Mouse (Mus musculus) hematopoietic stem cell, adult 5-6 weeks (primary cell): ENCODE results near the gene Serpina3n. TPM values are rescaled to one million over a fixed set of nuclear protein-coding genes. Genes with fewer than 3 reads are reported as not detected.
"Not testable (repeated sequence)": the region's sequence is repeated elsewhere in the genome, so short reads cannot be mapped to it uniquely, and the experiment has no call there.

ENCODE experiments used
- ATAC-seq, 2 experiments: fragments of 125-278 bp in 1 of 2; replicated peaks in 1 of 2; 2 replicates each; pipeline ENCODE4 v1.8.0; 2016 to 2017; ENCODE audit warnings: inconsistent platforms in 2 of 2, mild to moderate bottlenecking in 2 of 2, moderate number of reproducible peaks in 2 of 2, low read depth in 1 of 2, moderate TSS enrichment in 1 of 2; ENCODE audit not compliant: low FRiP score in 2 of 2, poor library complexity in 2 of 2, severe bottlenecking in 2 of 2, insufficient read depth in 1 of 2, low TSS enrichment in 1 of 2
- total RNA-seq: library from RNA; stranded (forward); fragments of 172-1452, 232-1000 nt; gene quantifications from 2 replicates; pipeline ENCODE4 v1.2.3, GENCODE M21; 2017

Gene Serpina3n
- total RNA-seq, result not detected in 2 replicates

GRCm38 (mm10) chr12:104406454-104406885 is at the start of gene Serpina3n:
Gene Serpina3n (plus strand): TSS chr12:104406729.
- ATAC-seq, result no peak

DNA sequence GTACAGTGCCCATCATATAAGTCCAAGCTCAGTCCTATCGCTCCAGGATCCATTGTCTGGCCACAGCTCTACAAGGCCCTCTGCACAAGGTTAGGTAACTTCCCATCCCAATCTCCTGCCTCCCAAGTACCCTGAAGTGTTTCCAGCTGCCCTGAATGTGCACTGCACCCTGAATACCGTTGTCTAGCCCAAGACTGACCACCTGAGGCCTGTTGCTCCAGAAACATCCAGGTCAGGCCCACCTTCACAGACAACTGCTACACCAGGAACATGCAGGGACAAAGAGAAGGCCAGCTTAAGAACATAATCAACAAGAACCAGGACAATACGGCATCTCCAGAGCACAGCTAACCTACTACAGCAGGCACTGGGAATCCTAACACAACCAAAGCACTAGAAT is 36.5 kb upstream of the Serpina3n start:
- no peak for ATAC-seq

GRCm38 (mm10) chr12:104377179-104377578 is 29.4 kb upstream of the Serpina3n start:
- ATAC-seq, result not testable (repeated sequence)

DNA sequence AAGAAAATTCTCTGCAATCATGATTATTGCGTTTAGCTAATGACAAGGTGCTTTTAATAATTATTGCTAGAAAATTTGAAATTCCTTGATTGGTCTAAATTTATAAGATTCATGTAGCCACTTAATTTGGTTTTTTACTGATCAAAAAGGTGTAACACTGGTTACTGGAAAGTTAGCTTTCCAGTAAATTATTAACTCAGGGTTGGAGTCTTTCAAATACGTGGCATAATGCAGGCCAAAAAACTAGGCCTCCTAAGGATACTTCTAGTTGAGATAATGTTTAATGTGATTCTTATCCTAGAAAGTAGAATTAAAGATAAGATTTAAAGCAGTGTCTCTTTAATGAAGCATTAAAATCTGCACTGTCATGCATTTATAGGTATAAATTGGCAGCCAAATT is 28.2 kb upstream of the Serpina3n start:
- not testable (repeated sequence) for ATAC-seq

- ATAC-seq, result not testable (repeated sequence)
Measured at GRCm38 (mm10) chr12:104378815-104379214, 27.7 kb upstream of the Serpina3n start.

DNA sequence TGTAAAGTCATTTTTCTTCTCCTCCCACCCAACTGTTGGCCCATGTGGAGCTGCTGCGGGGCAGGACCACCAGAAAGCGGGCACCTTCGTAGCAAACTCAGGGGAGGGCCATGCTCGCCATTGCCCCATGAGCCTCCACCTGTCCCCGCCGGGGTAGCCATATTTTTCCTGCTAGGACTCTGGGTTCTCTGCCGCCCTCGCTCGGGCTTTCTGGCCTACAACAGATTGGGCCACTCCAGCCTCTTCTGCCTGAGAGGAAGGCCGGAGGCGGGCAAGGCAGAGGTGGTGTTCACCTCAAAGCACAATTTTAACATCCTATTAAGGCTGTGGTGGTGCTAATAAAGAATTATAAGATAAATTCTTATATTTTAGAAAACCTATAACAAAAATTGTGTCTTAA is 26.7 kb upstream of the Serpina3n start:
- ATAC-seq, result no peak

GRCm38 (mm10) chr12:104381071-104381604 is 25.4 kb upstream of the Serpina3n start:
- ATAC-seq, result not testable (repeated sequence)

GRCm38 (mm10) chr12:104385987-104386386 is 20.5 kb upstream of the Serpina3n start:
- ATAC-seq, result not testable (repeated sequence)

- ATAC-seq, result not testable (repeated sequence)
Measured at GRCm38 (mm10) chr12:104386878-104387277, 19.7 kb upstream of the Serpina3n start.

DNA sequence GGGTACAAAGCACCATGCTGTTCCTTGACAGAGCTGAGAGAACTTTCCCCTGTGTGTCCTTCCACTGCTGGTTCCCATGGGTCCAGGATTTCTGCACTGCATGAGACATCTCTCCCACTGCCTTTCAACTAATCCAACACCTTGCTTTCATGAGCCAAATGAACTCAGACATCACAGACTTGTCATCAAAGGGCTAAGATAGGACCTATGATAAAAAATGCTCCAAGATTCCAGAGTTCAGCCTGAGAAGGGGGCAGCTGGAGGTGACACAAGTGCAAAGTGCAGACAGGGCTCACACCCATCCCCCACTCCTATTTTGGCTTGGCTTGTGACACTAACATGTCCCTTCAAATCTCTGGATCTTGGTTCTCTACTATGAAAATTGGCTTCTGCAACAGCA is 18.1 kb upstream of the Serpina3n start:
- no peak for ATAC-seq

DNA sequence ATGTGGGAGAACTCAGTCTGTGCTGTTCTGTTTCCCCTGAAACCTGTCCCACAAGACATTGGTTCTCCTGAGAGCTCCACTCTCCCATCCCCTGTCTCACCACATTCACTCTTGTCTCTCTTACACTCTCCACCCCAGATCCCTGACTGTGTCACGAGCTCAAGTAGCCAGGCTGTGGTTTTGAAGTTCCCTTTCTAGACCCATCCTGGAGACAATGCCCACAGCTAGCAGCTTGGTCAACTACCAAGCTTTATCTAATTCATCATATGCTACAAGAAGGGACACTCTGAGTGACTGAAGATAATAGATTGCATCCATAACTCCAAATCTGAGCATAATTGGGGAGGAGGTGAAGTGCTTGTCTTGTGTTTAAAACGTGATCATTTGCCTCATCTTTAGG is 15.5 kb upstream of the Serpina3n start:
- peak in 1 of 2 experiments; percentile 32; a peak in 1 of 4 replicates for ATAC-seq

- no peak for ATAC-seq
Measured at GRCm38 (mm10) chr12:104403968-104404367, 2.6 kb upstream of the Serpina3n start.

DNA sequence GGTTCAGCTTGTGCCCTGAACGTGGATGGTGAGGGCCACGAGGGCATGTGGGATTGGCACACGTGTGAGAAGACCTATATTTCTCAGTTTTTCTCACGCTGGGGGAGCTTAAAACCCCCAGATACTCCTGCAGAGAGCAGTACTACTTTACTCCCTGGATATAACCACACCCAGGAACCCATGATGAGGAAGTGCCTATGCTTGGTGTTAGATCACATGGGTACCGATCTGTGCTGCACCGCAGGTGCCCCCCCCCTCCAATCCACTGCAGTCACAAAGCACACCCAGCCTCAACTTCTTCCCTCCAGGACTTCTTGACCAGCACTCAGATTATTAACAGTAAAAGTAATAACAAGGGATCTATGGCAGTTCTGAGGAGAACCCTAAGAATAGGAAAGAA is 6.0 kb downstream of the Serpina3n start:
- ATAC-seq, result peak; percentile 45 to 73

DNA sequence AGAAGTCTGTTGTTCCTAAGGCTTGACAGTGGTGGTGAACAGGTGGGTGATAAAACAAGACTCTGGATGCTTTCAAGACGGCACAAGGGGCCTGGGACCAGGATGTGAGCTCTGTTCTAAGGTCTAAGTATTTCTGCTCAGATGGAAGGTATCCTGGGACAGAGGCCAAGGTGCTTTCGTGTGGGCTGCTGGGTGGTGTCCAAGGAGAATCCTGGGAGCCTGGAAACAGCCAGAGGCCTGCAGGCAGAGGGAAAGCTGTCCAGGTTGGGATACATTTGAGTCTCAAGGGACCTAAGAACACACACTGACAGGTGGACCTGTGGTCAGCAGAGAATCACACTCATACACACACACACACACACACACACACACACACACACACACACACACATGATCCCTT is 8.0 kb downstream of the Serpina3n start:
- ATAC-seq, result no peak

GRCm38 (mm10) chr12:104415625-104416315 is 9.2 kb downstream of the Serpina3n start:
- ATAC-seq, result no peak

GRCm38 (mm10) chr12:104418340-104419135 is 12.0 kb downstream of the Serpina3n start:
- peak; percentile 51 to 67; a peak in 3 of 4 replicates for ATAC-seq

- 0 out of 4 replicates have a peak, but pooled peaks of 1 of the 2 experiments have one; percentile 25 for ATAC-seq
Measured at GRCm38 (mm10) chr12:104419136-104419462, 12.6 kb downstream of the Serpina3n start.
